10 mouse cellular contexts compared by ENCODE assay signal in genomic region chr4:62606542-62606882, GRCm38 (mm10). TPM values are rescaled to one million over a fixed set of nuclear protein-coding genes. Genes with fewer than 3 reads are reported as not detected.
A peak's percentile ranks its signal among the peaks of the same experiment; 100 is the strongest.
DNase-seq lines count a peak whose midpoint lies in the region; ATAC-seq and TF ChIP-seq lines count a peak whose summit lies in the region.
"Had no signal": no experiment of that assay in that cellular context is flagged by ENCODE, and none has a peak within 500 bp of the region (broad histone marks: within the 10 kb centered on the region; RNA-seq: fewer than 3 reads in every experiment).

No protein-coding gene starts in this region.

- H3K27ac ChIP-seq in cerebellum, adult 2 months (ENCODE audit: insufficient read depth, low read length): peak overlapping the region; percentile 45
- H3K27ac ChIP-seq in kidney, embryonic 15.5 days: peak overlapping the region; percentile 25; the same call in 1 of the 2 replicates
- no peak overlapping the region; the same call in 1 of the 2 replicates for H3K27ac ChIP-seq in kidney, embryonic 14.5 days (ENCODE audit: low read depth, low read length)
- H3K27ac ChIP-seq: liver, embryonic 14.5 days had no signal

- no peak for TF ChIP-seq POLR2A in cerebellum, adult 2 months (IDR thresholded peaks at IDR 0.05; ENCODE audit: borderline replicate concordance, insufficient read depth, low read length)

- ATAC-seq in kidney, embryonic 15.5 days (replicated peaks; ENCODE audit: low FRiP score): no peak
- no peak for ATAC-seq in kidney, embryonic 14.5 days (ENCODE audit: low FRiP score, low TSS enrichment)

- H3K4me3 ChIP-seq in cerebellum, adult 2 months (replicated peaks; ENCODE audit: insufficient read depth, low read depth, low read length): no peak overlapping the region
- H3K4me3 ChIP-seq in kidney, embryonic 15.5 days (replicated peaks): no peak overlapping the region
- H3K4me3 ChIP-seq in kidney, embryonic 14.5 days (ENCODE audit: low read length): no peak overlapping the region

- peaks cover 45% of the 10 kb centered on the region for H3K4me1 ChIP-seq in cerebellum, adult 2 months (ENCODE audit: control insufficient read depth, insufficient read depth, low read length)
- peaks cover 27% of the 10 kb centered on the region for H3K4me1 ChIP-seq in kidney, embryonic 15.5 days
- peaks cover 13% of the 10 kb centered on the region; the same call in 1 of the 2 replicates for H3K4me1 ChIP-seq in kidney, embryonic 14.5 days (ENCODE audit: control insufficient read depth, insufficient read depth, low read length)

- peak; percentile 50 to 61 for DNase-seq in cerebellum, adult 2 months
- DNase-seq in cerebellum, adult 11 months: no peak
- peak; percentile 77 for DNase-seq in adrenal gland, postnatal 25 days
- peak; percentile 56 for DNase-seq in kidney, postnatal 14 days
- no peak for DNase-seq in liver
- no peak for DNase-seq in frontal cortex, postnatal 14 days (ENCODE audit: low spot score in 2 of 2)
- DNase-seq: thymus, postnatal 36 days had no signal

- WGBS in cerebellum, adult 2 months: 26% methylated on average over 7 of the region's 7 CpGs
- 37% methylated on average over 7 of the region's 7 CpGs for WGBS in kidney, embryonic 15.5 days
- WGBS in kidney, embryonic 14.5 days: 42% methylated on average over 7 of the region's 7 CpGs

- H3K9ac ChIP-seq in kidney, embryonic 15.5 days: no peak overlapping the region
- no peak overlapping the region for H3K9ac ChIP-seq in kidney, embryonic 14.5 days (ENCODE audit: low read depth, low read length)
- H3K9ac ChIP-seq: liver, embryonic 14.5 days had no signal

- H3K36me3 ChIP-seq in kidney, embryonic 15.5 days: no peaks in the 10 kb centered on the region
- H3K36me3 ChIP-seq in kidney, embryonic 14.5 days (ENCODE audit: control insufficient read depth, insufficient read depth, low read length): no peaks in the 10 kb centered on the region

- no peaks in the 10 kb centered on the region for H3K9me3 ChIP-seq in kidney, embryonic 15.5 days (replicated peaks)
- no peaks in the 10 kb centered on the region for H3K9me3 ChIP-seq in kidney, embryonic 14.5 days (ENCODE audit: control insufficient read depth, low read length)

- no peak overlapping the region for H3K4me2 ChIP-seq in kidney, embryonic 15.5 days
- no peak overlapping the region for H3K4me2 ChIP-seq in kidney, embryonic 14.5 days (replicated peaks; ENCODE audit: low read depth, low read length)

- H3K27me3 ChIP-seq in cerebellum, adult 2 months (ENCODE audit: control insufficient read depth, insufficient read depth, low read length): no peaks in the 10 kb centered on the region
- 0 out of 2 replicates have a peak, but pooled peaks cover 2% of the 10 kb centered on the region for H3K27me3 ChIP-seq in kidney, embryonic 15.5 days
- no peaks in the 10 kb centered on the region for H3K27me3 ChIP-seq in kidney, embryonic 14.5 days (ENCODE audit: control insufficient read depth, insufficient read depth, low read length)

- no peak for TF ChIP-seq CTCF in cerebellum, adult 2 months (IDR thresholded peaks at IDR 0.05; ENCODE audit: borderline replicate concordance, insufficient read depth, low read depth, low read length)

RNA-seq across cellular contexts. Expression of gene Rgs3, which starts 46.9 kb away (rescaled TPM):
- 92.7 and 97.5 TPM in 2 replicates for polyA plus RNA-seq in cerebellum, adult 2 months (2012; rRNA removed)
- 53.7 and 56.9 TPM in 2 replicates for polyA plus RNA-seq in kidney, embryonic 15.5 days (2015; fragmentation: Nextera tagmentation; extraction: Ambion mirVana)
- 42.0 and 45.7 TPM in 2 replicates for polyA plus RNA-seq in kidney, embryonic 14.5 days (2014; fragmentation: Nextera tagmentation; extraction: Ambion mirVana)
- 31.5 TPM in 2 replicates for total RNA-seq in adrenal gland, postnatal 25 days (2021)

Comparison
In these comparisons a context has a peak if more than half of its experiments do, and no peak if none do; other contexts are left out.
1. DNase-seq: peak in cerebellum, adult 2 months (2 of 2), adrenal gland, postnatal 25 days (single experiment) and kidney, postnatal 14 days (single experiment); none in cerebellum, adult 11 months (single experiment), liver (single experiment) and frontal cortex, postnatal 14 days (0 of 2).